Mouse (Mus musculus): ENCODE results near the gene Lhx3. TPM values are rescaled to one million over a fixed set of nuclear protein-coding genes. Genes with fewer than 3 reads are reported as not detected.

The Lhx3 gene
- polyA plus RNA-seq, 1 experiment, result not detected

GRCm38 (mm10) chr2:26153909-26154340 is 54.2 kb downstream of the Lhx3 start:
- H3K27ac ChIP-seq (ENCODE audit: insufficient read depth, low read depth, low read length), result no peak overlapping the region
- no peaks in the 10 kb centered on the region for H3K4me1 ChIP-seq (ENCODE audit: control insufficient read depth, insufficient read depth, low read length)
- TF ChIP-seq CTCF (IDR thresholded peaks at IDR 0.05; ENCODE audit: low read depth, low read length) (peak; percentile 63; the same call in 1 of the 2 replicates), POLR2A (IDR thresholded peaks at IDR 0.05; ENCODE audit: borderline replicate concordance, low read depth, low read length) (no peak)
- H3K4me3 ChIP-seq (ENCODE audit: insufficient read depth, low read length), result no peak overlapping the region

GRCm38 (mm10) chr2:26153295-26153694 is 54.8 kb downstream of the Lhx3 start:
- no peaks in the 10 kb centered on the region for H3K4me1 ChIP-seq (ENCODE audit: control insufficient read depth, insufficient read depth, low read length)
- peak; percentile 46 for TF ChIP-seq CTCF (IDR thresholded peaks at IDR 0.05; ENCODE audit: low read depth, low read length)
- TF ChIP-seq POLR2A (IDR thresholded peaks at IDR 0.05; ENCODE audit: borderline replicate concordance, low read depth, low read length), result no peak
- H3K4me3 ChIP-seq (ENCODE audit: insufficient read depth, low read length), result no peak overlapping the region
- H3K27ac ChIP-seq (ENCODE audit: insufficient read depth, low read depth, low read length), result no peak overlapping the region

Other genes with a start within 250 kb of the Lhx3 start
- 11.3 and 12.0 TPM in 2 replicates for gene Camsap1, start 225.0 kb downstream of the Lhx3 start, polyA plus RNA-seq (2012; ENCODE audit: insufficient read depth, insufficient read length, missing spikeins)
- gene Ubac1, start 186.5 kb downstream of the Lhx3 start, polyA plus RNA-seq (2012; ENCODE audit: insufficient read depth, insufficient read length, missing spikeins), result 42.9 and 45.5 TPM in 2 replicates
- 17.8 and 18.0 TPM in 2 replicates for gene Nacc2, start 85.1 kb downstream of the Lhx3 start, polyA plus RNA-seq (2012; ENCODE audit: insufficient read depth, insufficient read length, missing spikeins)
- 4.2 and 5.6 TPM in 2 replicates for gene Qsox2, start 29.2 kb upstream of the Lhx3 start, polyA plus RNA-seq (2012; ENCODE audit: insufficient read depth, insufficient read length, missing spikeins)
- not detected in 2 replicates for gene Ccdc187, start 86.3 kb upstream of the Lhx3 start, polyA plus RNA-seq (2012; ENCODE audit: insufficient read depth, insufficient read length, missing spikeins)
- gene Gpsm1, start 107.2 kb upstream of the Lhx3 start, polyA plus RNA-seq (2012; ENCODE audit: insufficient read depth, insufficient read length, missing spikeins), result 5.3 and 5.5 TPM in 2 replicates
- 11.9 and 12.5 TPM in 2 replicates for gene Dnlz, start 143.8 kb upstream of the Lhx3 start, polyA plus RNA-seq (2012; ENCODE audit: insufficient read depth, insufficient read length, missing spikeins)
- 72.6 and 76.8 TPM in 2 replicates for gene Card9, start 152.6 kb upstream of the Lhx3 start, polyA plus RNA-seq (2012; ENCODE audit: insufficient read depth, insufficient read length, missing spikeins)
- gene Snapc4, start 172.4 kb upstream of the Lhx3 start, polyA plus RNA-seq (2012; ENCODE audit: insufficient read depth, insufficient read length, missing spikeins), result 16.3 and 18.3 TPM in 2 replicates
- gene Entr1, start 181.0 kb upstream of the Lhx3 start, polyA plus RNA-seq (2012; ENCODE audit: insufficient read depth, insufficient read length, missing spikeins), result 61.5 and 70.4 TPM in 2 replicates
- 38.5 and 51.6 TPM in 2 replicates for gene Pmpca, start 181.1 kb upstream of the Lhx3 start, polyA plus RNA-seq (2012; ENCODE audit: insufficient read depth, insufficient read length, missing spikeins)
- gene Inpp5e, start 200.9 kb upstream of the Lhx3 start, polyA plus RNA-seq (2012; ENCODE audit: insufficient read depth, insufficient read length, missing spikeins), result 19.0 and 20.6 TPM in 2 replicates
- gene Sec16a, start 236.9 kb upstream of the Lhx3 start, polyA plus RNA-seq (2012; ENCODE audit: insufficient read depth, insufficient read length, missing spikeins), result 26.4 and 41.7 TPM in 2 replicates